Mouse (Mus musculus) limb, embryonic 11.5 days (tissue): Measurements from ENCODE around the gene Ulk4. TPM values are rescaled to one million over a fixed set of nuclear protein-coding genes. Genes with fewer than 3 reads are reported as not detected.
A peak's percentile ranks its signal among the peaks of the same experiment; 100 is the strongest.

ENCODE experiments used
- ATAC-seq: fragments of 200-750 bp; cut with Nextera tagmentation; 2 replicates; pipeline ENCODE4 v1.8.0; 2017; ENCODE audit warnings: low read depth; ENCODE audit not compliant: insufficient number of reproducible peaks, low FRiP score, low TSS enrichment
- DNase-seq: peaks from one replicate; pipeline ENCODE4 v3.0.0-alpha.2; 2015; ENCODE audit warnings: low spot score
- H3K27ac ChIP-seq: fragments of 300-500 bp; sonication (generic); replicated peaks from 2 replicates; pipeline ENCODE4 v1.5.1; 2014; ENCODE audit warnings: low read depth, mild to moderate bottlenecking, low read length
- H3K27me3 ChIP-seq: fragments of 300-500 bp; sonication (generic); 2 replicates; pipeline ENCODE4 v1.6.1; 2014; ENCODE audit warnings: mild to moderate bottlenecking, low read length, mixed read lengths; ENCODE audit not compliant: control insufficient read depth, insufficient read depth
- H3K36me3 ChIP-seq: fragments of 300-500 bp; sonication (generic); 2 replicates; pipeline ENCODE4 v1.6.1; 2014; ENCODE audit warnings: mild to moderate bottlenecking, low read length, moderate library complexity, mixed read lengths; ENCODE audit not compliant: control insufficient read depth, insufficient read depth
- H3K4me1 ChIP-seq: fragments of 300-500 bp; sonication (generic); 2 replicates; pipeline ENCODE4 v1.6.1; 2014; ENCODE audit warnings: low read length, mixed read lengths; ENCODE audit not compliant: control insufficient read depth, insufficient read depth
- H3K4me2 ChIP-seq: fragments of 300-500 bp; sonication (generic); 2 replicates; pipeline ENCODE4 v1.6.1; 2014; ENCODE audit warnings: low read depth, mild to moderate bottlenecking, moderate library complexity; ENCODE audit not compliant: severe bottlenecking
- H3K4me3 ChIP-seq: fragments of 300-500 bp; sonication (generic); 2 replicates; pipeline ENCODE4 v1.5.1; 2014; ENCODE audit warnings: low read depth, low read length
- H3K9ac ChIP-seq: fragments of 300-500 bp; sonication (generic); 2 replicates; pipeline ENCODE4 v1.6.1; 2014; ENCODE audit warnings: mild to moderate bottlenecking, low read length
- H3K9me3 ChIP-seq: fragments of 300-500 bp; sonication (generic); 2 replicates; pipeline ENCODE4 v1.6.1; 2016; ENCODE audit warnings: low read length; ENCODE audit not compliant: control insufficient read depth
- WGBS: fragments of 180-500 bp; shearing (Covaris S2); extraction: QIAGEN DNeasy Blood & Tissue Kit; methylation state at CpG from one replicate; pipeline ENCODE4 v1.1.7; 2014; 5-methylcytosine and 5-hydroxymethylcytosine counted together
- polyA plus RNA-seq: library from polyadenylated mRNA; unstranded; fragments of >200 nt; fragmentation: Nextera tagmentation; extraction: Ambion mirVana; gene quantifications from 2 replicates; pipeline ENCODE4 v1.2.1, GENCODE M21; 2014

Ulk4 gene
- polyA plus RNA-seq, 1 experiment from 2014 or later, result 147 TPM

- Histone ChIP-seq H3K4me2 (no peak overlapping the region), H3K9me3 (no peaks in the 10 kb centered on the region), H3K27ac (no peak overlapping the region), H3K36me3 (no peaks in the 10 kb centered on the region), H3K4me3 (no peak overlapping the region), H3K27me3 (no peaks in the 10 kb centered on the region), H3K4me1 (no peaks in the 10 kb centered on the region), H3K9ac (no peak overlapping the region)
- no peak for DNase-seq
- 89% methylated on average over 2 of the region's 2 CpGs for WGBS
- ATAC-seq, result no peak
These were observed 23.0 kb downstream of the Ulk4 start for GRCm38 (mm10) chr9:121253983-121254382.

DNA sequence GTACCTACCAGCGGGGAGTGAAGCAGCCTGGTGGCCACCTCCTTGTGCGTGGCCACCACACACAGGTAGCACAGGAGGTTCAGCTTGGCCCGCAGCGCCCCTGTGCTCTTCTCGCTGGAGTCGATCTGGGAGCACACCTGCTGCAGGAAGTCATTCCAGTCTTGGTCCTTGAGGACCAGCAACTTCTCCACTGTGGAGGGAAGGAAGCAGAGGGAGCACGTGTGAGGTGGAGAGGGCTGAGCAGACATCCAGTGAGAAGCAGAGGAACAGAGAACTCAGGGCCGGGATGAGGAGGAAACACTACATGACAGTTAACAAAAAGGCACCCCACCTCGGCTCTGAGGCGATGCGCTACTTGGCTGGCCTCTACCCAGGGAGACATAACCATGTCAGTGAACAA is 26.1 kb downstream of the Ulk4 start:
- no peak overlapping the region for H3K9ac ChIP-seq
- ATAC-seq (no peak), DNase-seq (no peak)
- H3K4me3 ChIP-seq, result no peak overlapping the region
- H3K27me3 ChIP-seq, result no peaks in the 10 kb centered on the region
- H3K36me3 ChIP-seq, result no peaks in the 10 kb centered on the region
- no peaks in the 10 kb centered on the region for H3K4me1 ChIP-seq
- 91% methylated on average over 11 of the region's 11 CpGs for WGBS
- H3K4me2 ChIP-seq, result no peak overlapping the region
- no peak overlapping the region for H3K27ac ChIP-seq
- H3K9me3 ChIP-seq, result no peaks in the 10 kb centered on the region

DNA sequence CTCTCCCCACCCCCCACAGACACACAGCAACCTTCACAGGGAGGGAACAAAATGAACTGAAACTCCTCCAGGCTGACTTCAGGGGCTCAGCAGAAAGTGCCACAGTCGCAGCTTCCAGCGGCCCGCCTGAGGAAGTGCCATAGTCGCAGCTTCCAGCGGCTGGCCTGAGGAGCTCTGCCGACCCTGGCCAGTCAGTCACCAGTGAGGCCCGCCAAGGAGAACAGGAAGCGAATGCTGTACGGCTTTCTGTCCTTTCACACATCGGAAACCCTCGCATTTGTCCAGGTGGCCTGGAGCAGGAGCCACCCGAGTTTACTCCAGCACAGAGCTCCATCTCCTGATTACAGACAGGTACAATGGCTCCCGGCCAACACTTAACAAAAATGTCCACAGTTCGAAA is 27.2 kb downstream of the Ulk4 start:
- no peak overlapping the region for H3K9ac ChIP-seq
- no peak for ATAC-seq
- no peak for DNase-seq

GRCm38 (mm10) chr9:121247956-121248775 is 28.8 kb downstream of the Ulk4 start:
- no peaks in the 10 kb centered on the region for H3K9me3 ChIP-seq
- no peaks in the 10 kb centered on the region for H3K27me3 ChIP-seq
- DNase-seq (peak; percentile 92), ATAC-seq (peak; percentile 60; the same call in 1 of the 2 replicates)
- H3K4me2 ChIP-seq, result no peak overlapping the region
- H3K27ac ChIP-seq, result no peak overlapping the region
- no peaks in the 10 kb centered on the region for H3K4me1 ChIP-seq
- H3K4me3 ChIP-seq, result no peak overlapping the region
- no peak overlapping the region for H3K9ac ChIP-seq
- WGBS, result 63% methylated on average over 12 of the region's 12 CpGs
- H3K36me3 ChIP-seq, result no peaks in the 10 kb centered on the region

More for the DNA sequence above, 27.2 kb downstream of the Ulk4 start:
- H3K9me3 ChIP-seq, result no peaks in the 10 kb centered on the region
- H3K27me3 ChIP-seq, result no peaks in the 10 kb centered on the region
- no peak overlapping the region for H3K4me3 ChIP-seq
- H3K27ac ChIP-seq, result no peak overlapping the region
- WGBS, result 45% methylated on average over 14 of the region's 14 CpGs
- no peak overlapping the region for H3K4me2 ChIP-seq
- H3K4me1 ChIP-seq, result no peaks in the 10 kb centered on the region
- no peaks in the 10 kb centered on the region for H3K36me3 ChIP-seq

DNA sequence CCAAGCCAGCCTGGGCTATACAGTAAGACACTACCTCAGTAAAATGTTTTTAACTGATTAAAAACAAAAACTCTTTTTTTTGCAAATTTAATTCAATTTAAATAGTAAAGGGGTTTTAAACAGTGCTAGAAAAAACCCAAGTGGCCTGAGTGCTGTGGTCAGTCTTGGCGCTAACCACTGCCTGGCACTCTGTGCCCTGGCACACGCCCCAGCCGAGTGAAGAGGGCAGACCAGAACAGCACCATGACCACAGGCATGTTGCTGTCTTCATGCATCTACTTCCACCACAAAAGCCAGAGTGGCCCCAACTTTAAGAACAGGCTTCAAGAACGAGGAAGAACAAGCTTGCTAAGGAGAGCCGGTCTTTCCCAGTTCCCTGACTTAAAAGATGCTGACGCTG is 29.9 kb downstream of the Ulk4 start:
- Histone ChIP-seq H3K27ac (no peak overlapping the region), H3K27me3 (no peaks in the 10 kb centered on the region), H3K9me3 (no peaks in the 10 kb centered on the region; the same call in 1 of the 2 replicates), H3K36me3 (no peaks in the 10 kb centered on the region), H3K4me2 (no peak overlapping the region), H3K4me1 (no peaks in the 10 kb centered on the region), H3K4me3 (no peak overlapping the region), H3K9ac (no peak overlapping the region)
- DNase-seq (no peak), ATAC-seq (no peak)
- WGBS, result 74% methylated on average over 6 of the region's 6 CpGs

GRCm38 (mm10) chr9:121242331-121242730 is 34.7 kb downstream of the Ulk4 start:
- 88% methylated on average over 6 of the region's 6 CpGs for WGBS
- ATAC-seq (no peak), DNase-seq (no peak)
- no peaks in the 10 kb centered on the region for H3K27me3 ChIP-seq
- H3K9me3 ChIP-seq, result no peaks in the 10 kb centered on the region; the same call in 1 of the 2 replicates
- no peaks in the 10 kb centered on the region for H3K4me1 ChIP-seq
- H3K4me2 ChIP-seq, result no peak overlapping the region
- H3K9ac ChIP-seq, result no peak overlapping the region
- no peak overlapping the region for H3K27ac ChIP-seq
- H3K4me3 ChIP-seq, result no peak overlapping the region
- H3K36me3 ChIP-seq, result no peaks in the 10 kb centered on the region

GRCm38 (mm10) chr9:121241806-121242205 is 35.2 kb downstream of the Ulk4 start:
- no peaks in the 10 kb centered on the region for H3K4me1 ChIP-seq
- H3K4me3 ChIP-seq, result no peak overlapping the region
- H3K36me3 ChIP-seq, result no peaks in the 10 kb centered on the region
- no peaks in the 10 kb centered on the region for H3K27me3 ChIP-seq
- WGBS, result 29% methylated on average over 5 of the region's 5 CpGs
- H3K9ac ChIP-seq, result no peak overlapping the region
- no peaks in the 10 kb centered on the region; the same call in 1 of the 2 replicates for H3K9me3 ChIP-seq
- H3K4me2 ChIP-seq, result no peak overlapping the region
- H3K27ac ChIP-seq, result no peak overlapping the region
- ATAC-seq, result no peak
- peak; percentile 34 for DNase-seq

GRCm38 (mm10) chr9:121241366-121241765 is 35.6 kb downstream of the Ulk4 start:
- Histone ChIP-seq H3K36me3 (no peaks in the 10 kb centered on the region), H3K4me2 (no peak overlapping the region), H3K27me3 (no peaks in the 10 kb centered on the region), H3K27ac (no peak overlapping the region), H3K9me3 (no peaks in the 10 kb centered on the region; the same call in 1 of the 2 replicates), H3K4me3 (no peak overlapping the region), H3K4me1 (no peaks in the 10 kb centered on the region), H3K9ac (no peak overlapping the region)
- DNase-seq (no peak), ATAC-seq (no peak)
- 85% methylated on average over 8 of the region's 8 CpGs for WGBS
